Mouse (Mus musculus) embryonic facial prominence, embryonic 11.5 days (tissue): ENCODE measurements around the gene Zc2hc1b. TPM values are rescaled to one million over a fixed set of nuclear protein-coding genes. Genes with fewer than 3 reads are reported as not detected.

Source experiments
- ATAC-seq: fragments of 200-750 bp; cut with Nextera tagmentation; replicated peaks from 2 replicates; pipeline ENCODE4 v1.8.0; 2017; ENCODE audit warnings: low read depth; ENCODE audit not compliant: insufficient number of reproducible peaks, low FRiP score, low TSS enrichment
- DNase-seq: peaks from one replicate; pipeline ENCODE4 v3.0.0-alpha.2; 2015; ENCODE audit warnings: low spot score
- H3K27ac ChIP-seq: fragments of 300-500 bp; sonication (generic); replicated peaks from 2 replicates; pipeline ENCODE4 v1.5.1; 2014; ENCODE audit warnings: mild to moderate bottlenecking, low read depth, low read length, control low read depth
- H3K27me3 ChIP-seq: fragments of 300-500 bp; sonication (generic); 2 replicates; pipeline ENCODE4 v1.6.1; 2014; ENCODE audit warnings: mild to moderate bottlenecking, low read length, moderate library complexity, mixed read lengths; ENCODE audit not compliant: control insufficient read depth, insufficient read depth
- H3K36me3 ChIP-seq: fragments of 300-500 bp; sonication (generic); replicated peaks from 2 replicates; pipeline ENCODE4 v1.6.1; 2014; ENCODE audit warnings: low read depth, mild to moderate bottlenecking, low read length, moderate library complexity, mixed read lengths; ENCODE audit not compliant: control insufficient read depth, insufficient read depth
- H3K4me1 ChIP-seq: fragments of 300-500 bp; sonication (generic); 2 replicates; pipeline ENCODE4 v1.6.1; 2014; ENCODE audit warnings: low read length, mixed read lengths; ENCODE audit not compliant: control insufficient read depth, insufficient read depth
- H3K4me2 ChIP-seq: fragments of 300-500 bp; sonication (generic); 2 replicates; pipeline ENCODE4 v1.6.1; 2014; ENCODE audit warnings: low read depth, mild to moderate bottlenecking, control low read depth, low read length, moderate library complexity
- H3K4me3 ChIP-seq: fragments of 300-500 bp; sonication (generic); 2 replicates; pipeline ENCODE4 v1.5.1; 2014; ENCODE audit warnings: low read depth, low read length, control low read depth
- H3K9ac ChIP-seq: fragments of 300-500 bp; sonication (generic); replicated peaks from 2 replicates; pipeline ENCODE4 v1.6.1; 2014; ENCODE audit warnings: mild to moderate bottlenecking, control low read depth, low read length
- H3K9me3 ChIP-seq: fragments of 300-500 bp; sonication (generic); replicated peaks from 2 replicates; pipeline ENCODE4 v1.6.1; 2016; ENCODE audit warnings: mild to moderate bottlenecking, low read length, inconsistent platforms, mixed read lengths; ENCODE audit not compliant: control insufficient read depth
- WGBS: fragments of 180-500 bp; shearing (Covaris S2); extraction: QIAGEN DNeasy Blood & Tissue Kit; methylation state at CpG from one replicate; pipeline ENCODE4 v1.1.7; 2014; 5-methylcytosine and 5-hydroxymethylcytosine counted together
- polyA plus RNA-seq: library from polyadenylated mRNA; unstranded; fragments of >200 nt; fragmentation: Nextera tagmentation; extraction: Ambion mirVana; gene quantifications from 2 replicates; pipeline ENCODE4 v1.2.1, GENCODE M21; 2014

Zc2hc1b gene
- polyA plus RNA-seq, 1 experiment from 2014 or later: not detected

- 75% methylated on average over 5 of the region's 5 CpGs for WGBS
- H3K27ac ChIP-seq: peak overlapping the region; percentile 28
- H3K27me3 ChIP-seq: no peaks in the 10 kb centered on the region
- peak; percentile 39 for DNase-seq
- no peaks in the 10 kb centered on the region for H3K36me3 ChIP-seq
- ATAC-seq: no peak
- H3K4me3 ChIP-seq: no peak overlapping the region
- peaks cover 3% of the 10 kb centered on the region for H3K4me1 ChIP-seq
- H3K9me3 ChIP-seq: no peaks in the 10 kb centered on the region
- H3K9ac ChIP-seq: no peak overlapping the region
- no peak overlapping the region for H3K4me2 ChIP-seq
Measured at GRCm38 (mm10) chr10:13168461-13168860, 9.4 kb downstream of the Zc2hc1b start.

GRCm38 (mm10) chr10:13162031-13162430, 15.8 kb downstream of the Zc2hc1b start:
- Histone ChIP-seq H3K27me3 (no peaks in the 10 kb centered on the region), H3K9ac (no peak overlapping the region), H3K36me3 (no peaks in the 10 kb centered on the region), H3K4me2 (no peak overlapping the region), H3K4me1 (no peaks in the 10 kb centered on the region), H3K9me3 (no peaks in the 10 kb centered on the region), H3K4me3 (no peak overlapping the region), H3K27ac (no peak overlapping the region)
- ATAC-seq (no peak), DNase-seq (no peak)
- WGBS: 85% methylated on average over 4 of the region's 4 CpGs

GRCm38 (mm10) chr10:13160913-13161312, 16.9 kb downstream of the Zc2hc1b start:
- ATAC-seq (no peak), DNase-seq (no peak)
- Histone ChIP-seq H3K9ac (no peak overlapping the region), H3K27ac (no peak overlapping the region), H3K9me3 (no peaks in the 10 kb centered on the region), H3K4me3 (no peak overlapping the region), H3K36me3 (no peaks in the 10 kb centered on the region), H3K4me2 (no peak overlapping the region), H3K4me1 (no peaks in the 10 kb centered on the region), H3K27me3 (no peaks in the 10 kb centered on the region)
- WGBS: 88% methylated on average over 4 of the region's 4 CpGs

- Histone ChIP-seq H3K4me2 (no peak overlapping the region), H3K27ac (no peak overlapping the region), H3K4me1 (no peaks in the 10 kb centered on the region), H3K9ac (no peak overlapping the region), H3K9me3 (no peaks in the 10 kb centered on the region), H3K36me3 (no peaks in the 10 kb centered on the region), H3K27me3 (no peaks in the 10 kb centered on the region), H3K4me3 (no peak overlapping the region)
- ATAC-seq (no peak), DNase-seq (no peak)
- WGBS: 81% methylated on average over 5 of the region's 5 CpGs
Measured at GRCm38 (mm10) chr10:13155377-13155776, 22.4 kb downstream of the Zc2hc1b start.

GRCm38 (mm10) chr10:13152811-13153364, 24.9 kb downstream of the Zc2hc1b start:
- Histone ChIP-seq H3K9ac (no peak overlapping the region), H3K27me3 (no peaks in the 10 kb centered on the region), H3K36me3 (no peaks in the 10 kb centered on the region), H3K4me3 (no peak overlapping the region), H3K27ac (no peak overlapping the region), H3K4me2 (no peak overlapping the region), H3K4me1 (no peaks in the 10 kb centered on the region), H3K9me3 (no peaks in the 10 kb centered on the region)
- no peak for DNase-seq
- no peak for ATAC-seq
- WGBS: 81% methylated on average over 4 of the region's 4 CpGs

GRCm38 (mm10) chr10:13151353-13151752, 26.5 kb downstream of the Zc2hc1b start:
- no peak for ATAC-seq
- WGBS: 88% methylated on average over 5 of the region's 5 CpGs

GRCm38 (mm10) chr10:13150435-13150834, 27.4 kb downstream of the Zc2hc1b start:
- no peak for DNase-seq
- 72% methylated on average over 3 of the region's 3 CpGs for WGBS

More at GRCm38 (mm10) chr10:13151353-13151752, 26.5 kb downstream of the Zc2hc1b start:
- H3K27ac ChIP-seq: no peak overlapping the region
- no peaks in the 10 kb centered on the region for H3K27me3 ChIP-seq
- H3K4me3 ChIP-seq: no peak overlapping the region
- H3K36me3 ChIP-seq: no peaks in the 10 kb centered on the region
- no peaks in the 10 kb centered on the region for H3K4me1 ChIP-seq
- no peak overlapping the region for H3K4me2 ChIP-seq
- no peak for DNase-seq
- no peak overlapping the region for H3K9ac ChIP-seq
- H3K9me3 ChIP-seq: no peaks in the 10 kb centered on the region

GRCm38 (mm10) chr10:13140434-13140833, 37.4 kb downstream of the Zc2hc1b start:
- Histone ChIP-seq H3K36me3 (no peaks in the 10 kb centered on the region), H3K27me3 (no peaks in the 10 kb centered on the region), H3K4me2 (no peak overlapping the region), H3K9ac (no peak overlapping the region), H3K9me3 (no peaks in the 10 kb centered on the region), H3K4me1 (no peaks in the 10 kb centered on the region), H3K27ac (no peak overlapping the region), H3K4me3 (no peak overlapping the region)
- ATAC-seq: no peak
- 68% methylated on average over 2 of the region's 2 CpGs for WGBS
- no peak for DNase-seq

More at GRCm38 (mm10) chr10:13150435-13150834, 27.4 kb downstream of the Zc2hc1b start:
- Histone ChIP-seq H3K9ac (no peak overlapping the region), H3K27ac (no peak overlapping the region), H3K4me2 (no peak overlapping the region), H3K4me1 (no peaks in the 10 kb centered on the region), H3K36me3 (no peaks in the 10 kb centered on the region), H3K27me3 (no peaks in the 10 kb centered on the region), H3K9me3 (no peaks in the 10 kb centered on the region), H3K4me3 (no peak overlapping the region)
- ATAC-seq: no peak
